Mouse (Mus musculus): ENCODE results near the gene Chst7.

Gene Chst7

GRCm38 (mm10) chrX:20059381-20059971 lies at the start of gene Chst7:
Gene Chst7 (plus strand): TSS chrX:20059560.
- no peak for DNase-seq (ENCODE audit: low spot score)

- no peak for DNase-seq (ENCODE audit: low spot score)
Observed at GRCm38 (mm10) chrX:20012211-20012610, 47.1 kb upstream of the Chst7 start.

GRCm38 (mm10) chrX:20020942-20021341 lies 38.4 kb upstream of the Chst7 start:
- DNase-seq (ENCODE audit: low spot score): no peak

- no peak for DNase-seq (ENCODE audit: low spot score)
Observed at GRCm38 (mm10) chrX:20060096-20060768, 872 bp downstream of the Chst7 start.

- DNase-seq (ENCODE audit: low spot score): no peak
Observed at GRCm38 (mm10) chrX:20060769-20061315, 1.5 kb downstream of the Chst7 start.

- no peak for DNase-seq (ENCODE audit: low spot score)
Observed at GRCm38 (mm10) chrX:20061764-20062480, 2.6 kb downstream of the Chst7 start.

GRCm38 (mm10) chrX:20066636-20067035 lies 7.3 kb downstream of the Chst7 start:
- DNase-seq (ENCODE audit: low spot score): no peak

GRCm38 (mm10) chrX:20070196-20070595 lies 10.8 kb downstream of the Chst7 start:
- no peak for DNase-seq (ENCODE audit: low spot score)

GRCm38 (mm10) chrX:20117717-20118116 lies 58.4 kb downstream of the Chst7 start:
- DNase-seq (ENCODE audit: low spot score): no peak

- no peak for DNase-seq (ENCODE audit: low spot score)
Observed at GRCm38 (mm10) chrX:20125481-20125880, 66.1 kb downstream of the Chst7 start.

- no peak for DNase-seq (ENCODE audit: low spot score)
Observed at GRCm38 (mm10) chrX:20128951-20129350, 69.6 kb downstream of the Chst7 start.

GRCm38 (mm10) chrX:20129466-20129865 lies 70.1 kb downstream of the Chst7 start:
- no peak for DNase-seq (ENCODE audit: low spot score)
